Mouse (Mus musculus): ENCODE measurements around the gene Prm3. TPM values are rescaled to one million over a fixed set of nuclear protein-coding genes. Genes with fewer than 3 reads are reported as not detected.

Gene Prm3
- polyA plus RNA-seq, 1 experiment from 2014 or later: not detected

DNA sequence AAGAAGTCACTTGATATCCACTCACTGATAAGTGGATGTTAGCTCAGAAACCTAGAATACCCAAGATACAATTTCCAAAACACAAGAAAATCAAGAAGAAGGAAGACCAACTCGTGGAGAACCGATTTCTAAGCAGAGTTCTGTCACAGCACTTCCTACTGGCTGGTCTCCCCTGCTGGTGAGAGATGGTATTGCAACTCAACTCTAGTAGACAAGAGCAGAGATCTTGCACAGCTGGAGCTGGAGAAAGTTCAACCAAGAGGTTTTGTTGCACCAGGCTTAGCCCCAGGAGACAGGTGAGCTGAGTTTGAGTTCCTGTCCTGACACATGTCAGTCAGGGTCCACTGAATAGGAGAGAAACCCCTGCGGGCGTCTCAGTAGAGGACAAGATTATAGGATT lies 23.6 kb downstream of the Prm3 start:
- peaks cover 9% of the 10 kb centered on the region for H3K4me1 ChIP-seq (ENCODE audit: control insufficient read depth, insufficient read depth, low read length)
- H3K9ac ChIP-seq (ENCODE audit: low read depth, low read length): no peak overlapping the region
- no peaks in the 10 kb centered on the region for H3K36me3 ChIP-seq (ENCODE audit: control insufficient read depth, insufficient read depth, low read length)
- H3K27me3 ChIP-seq (replicated peaks; ENCODE audit: control insufficient read depth, insufficient read depth, low read length): no peaks in the 10 kb centered on the region; the same call in 1 of the 2 replicates
- H3K4me3 ChIP-seq (ENCODE audit: low read length): no peak overlapping the region
- 51% methylated on average over 4 of the region's 4 CpGs for WGBS
- H3K27ac ChIP-seq (ENCODE audit: low read length): no peak overlapping the region
- no peak overlapping the region for H3K4me2 ChIP-seq (ENCODE audit: low read depth, low read length)
- no peak for ATAC-seq
- H3K9me3 ChIP-seq (ENCODE audit: control insufficient read depth, low read length): no peaks in the 10 kb centered on the region

DNA sequence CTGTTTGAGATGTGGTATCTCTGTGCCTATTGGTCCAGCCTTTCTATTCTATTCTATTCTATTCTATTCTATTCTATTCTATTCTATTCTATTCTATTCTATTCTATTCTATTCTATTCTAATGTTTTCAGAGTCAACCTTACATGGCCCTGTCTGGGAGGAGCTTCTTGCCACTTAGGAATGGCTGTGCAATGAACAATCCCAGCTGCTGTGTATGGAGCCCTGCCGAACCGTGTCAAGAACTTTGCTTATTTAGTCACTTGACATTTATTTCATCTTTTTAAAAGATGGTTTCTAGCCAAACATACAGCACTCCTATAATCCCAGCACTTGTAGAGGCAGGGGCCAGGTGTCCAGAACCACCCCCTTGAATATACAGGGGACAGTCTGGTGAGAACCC lies 26.4 kb downstream of the Prm3 start:
- Histone ChIP-seq H3K27ac (ENCODE audit: low read length) (no peak overlapping the region), H3K4me1 (ENCODE audit: control insufficient read depth, insufficient read depth, low read length) (peaks cover 4% of the 10 kb centered on the region), H3K4me3 (ENCODE audit: low read length) (no peak overlapping the region), H3K9ac (ENCODE audit: low read depth, low read length) (no peak overlapping the region), H3K36me3 (ENCODE audit: control insufficient read depth, insufficient read depth, low read length) (no peaks in the 10 kb centered on the region), H3K4me2 (ENCODE audit: low read depth, low read length) (no peak overlapping the region), H3K9me3 (ENCODE audit: control insufficient read depth, low read length) (no peaks in the 10 kb centered on the region), H3K27me3 (replicated peaks; ENCODE audit: control insufficient read depth, insufficient read depth, low read length) (no peaks in the 10 kb centered on the region; the same call in 1 of the 2 replicates)
- ATAC-seq: no peak
- WGBS: 36% methylated on average over 2 of the region's 2 CpGs

DNA sequence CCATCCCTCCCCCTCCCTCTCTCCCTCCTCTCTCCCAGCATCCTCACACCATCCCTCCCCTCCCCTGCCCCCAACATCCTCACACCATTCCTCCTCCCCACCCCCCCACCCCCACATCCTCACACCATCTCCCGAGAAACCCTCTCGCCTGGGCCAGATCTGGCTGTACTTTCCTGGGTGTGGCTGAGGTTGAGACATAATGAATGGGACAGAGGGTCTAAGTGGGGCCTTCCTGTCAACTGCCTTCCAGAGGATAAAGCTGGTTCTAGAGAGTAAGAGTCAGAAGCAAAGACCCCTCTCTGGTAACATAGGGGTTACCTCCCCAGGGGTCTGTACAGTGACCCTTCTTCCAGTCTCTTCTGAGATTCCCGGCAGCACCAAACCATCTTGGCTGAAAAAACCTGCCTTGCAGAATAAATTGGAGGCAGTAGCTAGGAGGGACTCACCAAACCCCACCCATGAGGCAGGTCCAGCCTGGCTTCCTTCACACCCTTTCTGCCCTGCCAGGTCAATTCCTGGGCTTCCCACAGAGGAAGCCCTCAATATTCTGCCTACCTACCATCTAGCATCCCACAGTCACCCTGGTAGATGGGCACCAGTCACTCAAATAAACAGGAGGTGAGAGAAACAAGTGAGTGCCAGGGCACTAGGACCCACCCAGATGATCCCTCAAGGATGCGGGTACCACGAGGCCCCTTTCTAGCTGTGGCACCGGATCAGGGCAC lies 27.0 kb downstream of the Prm3 start:
- peaks cover 4% of the 10 kb centered on the region for H3K4me1 ChIP-seq (ENCODE audit: control insufficient read depth, insufficient read depth, low read length)
- H3K36me3 ChIP-seq (ENCODE audit: control insufficient read depth, insufficient read depth, low read length): no peaks in the 10 kb centered on the region
- H3K9me3 ChIP-seq (ENCODE audit: control insufficient read depth, low read length): no peaks in the 10 kb centered on the region
- ATAC-seq: no peak
- H3K27me3 ChIP-seq (replicated peaks; ENCODE audit: control insufficient read depth, insufficient read depth, low read length): no peaks in the 10 kb centered on the region; the same call in 1 of the 2 replicates
- no peak overlapping the region for H3K4me2 ChIP-seq (ENCODE audit: low read depth, low read length)
- WGBS: 59% methylated on average over 6 of the region's 6 CpGs
- no peak overlapping the region for H3K9ac ChIP-seq (ENCODE audit: low read depth, low read length)
- no peak overlapping the region for H3K27ac ChIP-seq (ENCODE audit: low read length)
- H3K4me3 ChIP-seq (ENCODE audit: low read length): no peak overlapping the region

DNA sequence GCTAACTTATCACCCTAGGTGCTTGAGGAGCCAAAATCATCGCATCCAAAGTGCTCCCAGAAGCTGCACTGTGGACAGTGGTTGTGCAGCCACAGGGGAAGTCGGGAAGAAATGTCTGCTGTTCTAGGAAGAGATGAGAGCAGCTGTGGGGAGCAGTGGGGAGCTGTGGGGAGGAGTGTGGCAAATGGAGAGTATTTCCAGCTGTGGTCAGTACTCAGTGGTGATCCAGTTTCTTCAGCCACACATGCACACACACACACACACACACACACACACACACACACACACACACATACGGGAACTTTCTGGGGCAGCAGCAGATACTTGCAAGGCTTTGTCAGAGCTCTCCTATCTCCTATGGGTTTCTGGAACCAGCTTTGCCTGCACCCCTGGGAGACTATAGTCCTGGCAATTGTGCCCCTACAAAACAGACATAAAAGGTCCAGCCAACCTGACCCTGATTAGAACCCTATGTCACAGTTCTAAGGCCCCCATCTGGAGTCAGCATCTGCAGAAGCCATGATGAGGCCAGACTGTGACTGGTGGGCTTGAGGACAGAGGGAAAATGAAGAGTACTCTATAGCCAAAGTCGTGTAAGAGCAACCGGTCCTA lies 28.0 kb downstream of the Prm3 start:
- H3K9me3 ChIP-seq (ENCODE audit: control insufficient read depth, low read length): no peaks in the 10 kb centered on the region
- H3K4me2 ChIP-seq (ENCODE audit: low read depth, low read length): no peak overlapping the region
- no peaks in the 10 kb centered on the region; the same call in 1 of the 2 replicates for H3K27me3 ChIP-seq (replicated peaks; ENCODE audit: control insufficient read depth, insufficient read depth, low read length)
- H3K9ac ChIP-seq (ENCODE audit: low read depth, low read length): no peak overlapping the region
- H3K36me3 ChIP-seq (ENCODE audit: control insufficient read depth, insufficient read depth, low read length): no peaks in the 10 kb centered on the region
- H3K4me1 ChIP-seq (ENCODE audit: control insufficient read depth, insufficient read depth, low read length): peaks cover 4% of the 10 kb centered on the region; the same call in 1 of the 2 replicates
- no peak overlapping the region for H3K4me3 ChIP-seq (ENCODE audit: low read length)
- no peak overlapping the region for H3K27ac ChIP-seq (ENCODE audit: low read length)
- no peak for ATAC-seq
- WGBS: 64% methylated on average over 5 of the region's 5 CpGs

- Histone ChIP-seq H3K27me3 (replicated peaks; ENCODE audit: control insufficient read depth, insufficient read depth, low read length) (no peaks in the 10 kb centered on the region; the same call in 1 of the 2 replicates), H3K4me3 (ENCODE audit: low read length) (no peak overlapping the region), H3K36me3 (ENCODE audit: control insufficient read depth, insufficient read depth, low read length) (no peaks in the 10 kb centered on the region), H3K9ac (ENCODE audit: low read depth, low read length) (no peak overlapping the region), H3K9me3 (ENCODE audit: control insufficient read depth, low read length) (no peaks in the 10 kb centered on the region), H3K27ac (ENCODE audit: low read length) (no peak overlapping the region), H3K4me1 (ENCODE audit: control insufficient read depth, insufficient read depth, low read length) (peaks cover 4% of the 10 kb centered on the region; the same call in 1 of the 2 replicates), H3K4me2 (ENCODE audit: low read depth, low read length) (no peak overlapping the region)
- no peak for ATAC-seq
- 62% methylated on average over 8 of the region's 8 CpGs for WGBS
These were observed 29.5 kb downstream of the Prm3 start for GRCm38 (mm10) chr16:10761182-10761581.

GRCm38 (mm10) chr16:10756168-10756567 lies 34.5 kb downstream of the Prm3 start:
- H3K36me3 ChIP-seq (ENCODE audit: control insufficient read depth, insufficient read depth, low read length): no peaks in the 10 kb centered on the region
- H3K4me3 ChIP-seq (ENCODE audit: low read length): no peak overlapping the region
- no peak overlapping the region for H3K4me2 ChIP-seq (ENCODE audit: low read depth, low read length)
- no peaks in the 10 kb centered on the region for H3K27me3 ChIP-seq (replicated peaks; ENCODE audit: control insufficient read depth, insufficient read depth, low read length)
- H3K27ac ChIP-seq (ENCODE audit: low read length): no peak overlapping the region
- WGBS: 69% methylated on average over 6 of the region's 6 CpGs
- no peaks in the 10 kb centered on the region for H3K4me1 ChIP-seq (ENCODE audit: control insufficient read depth, insufficient read depth, low read length)
- no peak for ATAC-seq
- H3K9me3 ChIP-seq (ENCODE audit: control insufficient read depth, low read length): no peaks in the 10 kb centered on the region
- no peak overlapping the region for H3K9ac ChIP-seq (ENCODE audit: low read depth, low read length)

DNA sequence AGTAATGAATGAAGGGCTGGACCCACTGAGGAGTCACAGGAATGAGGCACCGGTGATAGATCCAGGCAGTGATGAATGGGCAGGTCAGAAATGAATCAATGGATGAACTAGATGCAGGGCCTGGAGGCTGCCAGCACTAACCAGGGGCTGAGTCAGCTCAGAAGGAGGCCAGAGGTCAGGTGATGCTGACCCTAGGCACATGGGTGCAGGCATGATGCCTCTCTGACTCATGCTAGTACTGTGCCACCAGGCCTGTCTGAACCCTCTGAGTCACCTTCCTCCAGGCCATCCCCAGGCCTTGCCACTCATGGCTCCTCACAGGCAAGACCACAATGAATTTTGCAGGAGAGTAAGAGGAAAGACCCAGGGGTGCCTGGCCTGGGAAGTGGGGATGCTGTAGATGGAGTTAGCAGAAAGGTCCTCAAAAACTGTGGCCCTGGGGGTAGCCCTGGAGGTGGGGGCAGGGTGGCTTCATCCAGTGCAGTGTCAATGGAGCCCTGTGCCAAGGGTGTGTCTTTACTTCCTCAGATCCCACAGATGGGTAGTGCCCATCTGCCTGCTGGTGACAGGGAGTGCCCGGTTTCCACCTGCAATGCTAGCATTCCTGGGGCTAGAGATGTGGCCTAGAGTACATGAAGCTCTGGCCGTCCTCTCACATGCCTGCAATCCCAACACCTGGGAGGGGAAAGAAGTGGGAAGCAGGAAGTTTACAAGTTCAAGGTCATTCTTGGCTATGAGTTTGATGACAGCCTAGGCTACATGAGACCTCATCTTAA lies 36.0 kb downstream of the Prm3 start:
- Histone ChIP-seq H3K9me3 (ENCODE audit: control insufficient read depth, low read length) (no peaks in the 10 kb centered on the region), H3K36me3 (ENCODE audit: control insufficient read depth, insufficient read depth, low read length) (no peaks in the 10 kb centered on the region), H3K4me2 (ENCODE audit: low read depth, low read length) (no peak overlapping the region), H3K4me3 (ENCODE audit: low read length) (no peak overlapping the region), H3K27me3 (replicated peaks; ENCODE audit: control insufficient read depth, insufficient read depth, low read length) (no peaks in the 10 kb centered on the region), H3K9ac (ENCODE audit: low read depth, low read length) (no peak overlapping the region), H3K4me1 (ENCODE audit: control insufficient read depth, insufficient read depth, low read length) (peaks cover 6% of the 10 kb centered on the region; the same call in 1 of the 2 replicates), H3K27ac (ENCODE audit: low read length) (no peak overlapping the region)
- ATAC-seq: no peak
- WGBS: 91% methylated on average over 3 of the region's 3 CpGs

DNA sequence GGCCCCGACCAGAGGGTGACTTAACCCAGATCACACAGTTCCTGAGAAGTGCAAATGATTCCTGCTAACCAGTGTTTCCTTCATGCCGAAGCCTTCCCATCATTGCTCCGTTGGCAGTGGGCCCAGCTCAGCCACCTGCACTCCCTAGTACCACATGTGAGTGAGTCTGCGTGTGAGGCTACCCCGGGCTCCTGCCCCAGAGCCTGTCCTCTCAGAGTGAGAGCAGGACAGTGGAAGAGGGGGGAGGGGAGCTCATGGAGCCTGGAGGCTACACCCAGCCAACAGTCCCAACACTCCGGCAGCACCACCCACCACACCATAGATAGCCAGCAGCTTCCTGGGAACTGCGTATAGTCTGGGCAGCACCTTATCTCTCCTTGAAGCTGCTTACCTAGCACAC lies 40.9 kb downstream of the Prm3 start:
- H3K4me2 ChIP-seq (ENCODE audit: low read depth, low read length): no peak overlapping the region
- ATAC-seq: peak; percentile 79
- no peaks in the 10 kb centered on the region for H3K36me3 ChIP-seq (ENCODE audit: control insufficient read depth, insufficient read depth, low read length)
- no peak overlapping the region for H3K27ac ChIP-seq (ENCODE audit: low read length)
- peaks cover 14% of the 10 kb centered on the region for H3K4me1 ChIP-seq (ENCODE audit: control insufficient read depth, insufficient read depth, low read length)
- no peaks in the 10 kb centered on the region for H3K9me3 ChIP-seq (ENCODE audit: control insufficient read depth, low read length)
- H3K4me3 ChIP-seq (ENCODE audit: low read length): no peak overlapping the region
- 40% methylated on average over 7 of the region's 7 CpGs for WGBS
- no peak overlapping the region for H3K9ac ChIP-seq (ENCODE audit: low read depth, low read length)
- no peaks in the 10 kb centered on the region for H3K27me3 ChIP-seq (replicated peaks; ENCODE audit: control insufficient read depth, insufficient read depth, low read length)

GRCm38 (mm10) chr16:10749226-10749625 lies 41.5 kb downstream of the Prm3 start:
- H3K36me3 ChIP-seq (ENCODE audit: control insufficient read depth, insufficient read depth, low read length): no peaks in the 10 kb centered on the region
- H3K4me2 ChIP-seq (ENCODE audit: low read depth, low read length): no peak overlapping the region
- H3K27me3 ChIP-seq (replicated peaks; ENCODE audit: control insufficient read depth, insufficient read depth, low read length): no peaks in the 10 kb centered on the region
- H3K4me3 ChIP-seq (ENCODE audit: low read length): no peak overlapping the region
- ATAC-seq: peak; percentile 7; the same call in 1 of the 2 replicates
- H3K4me1 ChIP-seq (ENCODE audit: control insufficient read depth, insufficient read depth, low read length): peaks cover 14% of the 10 kb centered on the region
- 50% methylated on average over 7 of the region's 7 CpGs for WGBS
- no peak overlapping the region for H3K27ac ChIP-seq (ENCODE audit: low read length)
- H3K9me3 ChIP-seq (ENCODE audit: control insufficient read depth, low read length): no peaks in the 10 kb centered on the region
- no peak overlapping the region for H3K9ac ChIP-seq (ENCODE audit: low read depth, low read length)

All from intestine, embryonic 16.5 days (tissue).